Mouse (Mus musculus): ENCODE results near the gene Gm11060.

Gm11060 gene

DNA sequence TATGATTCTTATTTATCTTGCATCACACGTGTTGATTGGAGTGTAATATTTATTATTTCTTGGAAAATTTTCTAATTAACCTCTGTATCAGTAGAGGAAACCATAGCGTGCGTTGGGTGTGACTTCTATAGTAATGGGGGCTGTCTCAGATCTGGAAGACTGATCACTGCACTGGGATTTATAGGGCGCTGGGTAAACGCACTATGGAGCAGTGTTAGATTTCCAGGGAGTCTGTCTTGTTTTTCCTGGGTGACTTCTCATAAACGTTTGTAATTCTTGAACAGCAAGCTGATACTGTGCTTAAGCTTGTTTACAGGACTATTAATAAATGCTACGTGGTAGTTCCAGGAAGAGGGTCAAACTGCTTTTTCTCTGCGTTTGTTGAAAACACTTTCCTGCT is 25.9 kb downstream of the Gm11060 start:
- DNase-seq (ENCODE audit: extremely low spot score): no peak

DNA sequence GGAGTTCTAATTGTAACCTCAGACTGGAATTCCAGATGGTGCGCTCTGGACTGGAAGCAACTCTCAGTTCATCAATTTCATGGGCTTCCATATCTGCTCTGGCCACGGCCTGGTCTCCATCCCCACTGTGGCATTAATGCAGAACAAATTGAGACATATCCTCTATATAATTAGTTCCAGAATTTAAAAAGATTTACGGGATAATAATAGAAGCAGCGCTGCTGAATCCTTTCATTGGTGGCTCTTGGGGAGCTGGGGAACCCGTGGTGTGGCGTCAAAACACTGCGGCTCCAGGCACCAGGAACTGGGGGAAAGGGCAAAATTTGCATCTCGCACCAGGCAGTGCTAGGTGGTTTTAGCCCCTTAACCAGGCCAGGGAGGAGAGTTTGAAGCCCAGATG is 30.4 kb downstream of the Gm11060 start:
- DNase-seq (ENCODE audit: extremely low spot score): peak; percentile 49

DNA sequence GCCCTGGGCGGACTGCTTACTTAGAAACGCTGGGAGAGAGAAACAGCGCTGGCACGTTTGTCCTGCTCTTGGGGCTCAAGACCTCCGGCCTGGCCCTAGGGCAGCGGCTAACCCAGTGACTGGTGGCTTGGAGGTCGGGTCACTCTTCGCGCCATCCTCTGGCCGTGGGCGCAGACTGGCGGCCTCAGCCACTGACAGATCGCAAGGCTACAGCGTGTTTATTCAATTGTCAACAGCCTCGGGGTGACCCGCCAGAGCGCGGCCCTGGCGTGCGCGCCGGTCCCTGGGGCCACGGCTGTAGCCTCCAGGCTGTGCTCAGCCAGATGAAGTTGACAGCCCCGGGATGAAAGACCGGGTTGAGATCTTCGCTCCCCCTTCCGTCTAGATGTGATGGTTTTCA is 31.1 kb downstream of the Gm11060 start:
- DNase-seq (ENCODE audit: extremely low spot score): peak; percentile 74

DNA sequence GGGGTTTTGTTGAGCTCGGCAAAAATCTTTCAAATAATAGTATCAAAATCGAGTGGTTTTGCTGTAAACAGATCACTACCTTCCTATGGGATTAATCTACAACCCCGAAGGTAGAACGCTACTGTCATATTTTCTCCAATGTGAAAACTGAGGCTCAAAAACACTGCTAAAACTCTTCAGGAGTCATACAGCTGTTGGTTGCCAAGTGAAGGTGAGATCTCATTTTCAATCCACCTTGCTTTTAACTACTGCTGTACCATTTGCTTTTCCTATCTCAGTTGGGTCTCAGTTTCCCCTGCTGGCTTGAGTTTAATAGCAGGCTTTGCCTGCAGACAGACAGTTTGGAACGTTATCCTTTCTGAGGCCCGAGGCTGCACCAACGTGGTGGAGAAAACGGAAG is 31.6 kb downstream of the Gm11060 start:
- DNase-seq (ENCODE audit: extremely low spot score): no peak

DNA sequence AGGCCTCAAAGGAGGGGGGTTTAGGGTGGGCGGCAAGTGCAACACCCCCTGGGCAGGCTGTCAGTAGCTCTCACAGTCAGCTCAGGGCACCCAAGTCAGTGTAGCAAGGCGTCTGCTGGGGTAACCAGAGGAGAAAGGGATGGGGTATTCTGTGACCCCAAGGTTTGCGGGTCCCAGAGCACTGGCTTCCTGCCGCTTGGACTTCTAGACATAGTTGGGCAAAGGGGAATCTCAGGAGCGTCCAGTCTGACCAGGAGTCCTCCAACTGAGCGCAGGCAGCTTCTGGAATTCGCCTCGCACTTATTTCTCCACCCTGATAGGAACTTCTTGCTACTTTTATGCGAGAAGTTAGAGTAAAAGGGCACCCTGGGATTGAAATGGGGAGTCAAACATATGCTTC is 32.1 kb downstream of the Gm11060 start:
- peak; percentile 40 for DNase-seq (ENCODE audit: extremely low spot score)

DNA sequence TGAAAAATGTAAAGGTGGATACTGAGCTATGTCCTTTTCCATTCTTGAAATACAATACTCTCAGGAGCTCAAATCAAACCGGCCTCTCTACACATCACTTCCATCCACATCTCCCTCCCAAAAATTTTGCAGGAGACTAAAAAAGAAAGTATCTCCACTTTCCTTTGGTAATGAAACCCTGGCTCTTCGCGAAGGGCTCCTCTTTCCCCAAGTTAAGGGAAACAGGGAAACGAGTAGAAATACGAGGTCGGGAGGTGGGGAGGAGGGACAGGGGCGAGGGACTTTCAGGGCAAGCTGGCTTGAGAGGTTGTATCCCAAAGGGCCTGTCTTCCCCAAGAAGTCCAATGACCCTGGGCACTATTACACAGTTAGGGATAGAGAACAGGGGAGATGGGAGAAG is 32.6 kb downstream of the Gm11060 start:
- peak; percentile 31 for DNase-seq (ENCODE audit: extremely low spot score)

DNA sequence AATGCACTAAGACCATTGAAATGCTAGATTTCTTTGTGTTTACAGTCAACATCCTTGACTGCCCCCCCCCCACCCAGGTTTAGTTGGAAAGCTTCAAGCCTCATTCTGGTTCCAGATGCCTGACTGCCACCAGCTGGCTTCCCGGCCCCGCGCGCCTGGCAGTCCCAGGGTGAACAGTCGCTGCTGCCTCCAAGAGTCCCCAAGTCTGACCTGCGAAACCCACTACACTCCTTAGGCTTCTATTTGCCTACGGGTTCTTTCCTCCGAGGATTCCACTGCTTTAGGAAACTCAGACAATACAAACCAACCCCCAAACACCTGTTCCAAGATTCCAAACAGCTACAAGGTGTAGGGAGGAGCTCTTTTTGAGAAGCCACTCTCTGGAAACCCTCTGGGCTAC is 33.4 kb downstream of the Gm11060 start:
- peak; percentile 37 for DNase-seq (ENCODE audit: extremely low spot score)

DNA sequence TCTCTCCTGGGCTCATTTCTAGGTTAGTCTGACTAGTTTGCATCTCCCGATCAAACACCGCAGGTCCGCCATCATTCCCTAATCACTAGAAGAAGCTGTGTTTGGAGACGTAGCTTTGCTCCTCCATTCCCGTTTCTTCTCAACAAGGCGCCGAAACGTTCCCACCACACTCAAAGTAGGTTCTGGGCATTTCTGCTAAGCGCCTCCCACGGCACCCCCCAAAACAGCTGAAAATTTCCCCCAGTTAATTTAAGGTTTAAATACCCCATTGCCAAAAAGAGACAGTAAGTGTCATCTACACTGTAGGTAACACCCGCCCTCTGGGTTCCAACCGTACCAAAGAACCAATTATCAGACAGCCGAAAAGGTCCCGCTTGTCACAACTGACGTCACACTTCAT is 33.8 kb downstream of the Gm11060 start:
- DNase-seq (ENCODE audit: extremely low spot score): peak; percentile 18

DNA sequence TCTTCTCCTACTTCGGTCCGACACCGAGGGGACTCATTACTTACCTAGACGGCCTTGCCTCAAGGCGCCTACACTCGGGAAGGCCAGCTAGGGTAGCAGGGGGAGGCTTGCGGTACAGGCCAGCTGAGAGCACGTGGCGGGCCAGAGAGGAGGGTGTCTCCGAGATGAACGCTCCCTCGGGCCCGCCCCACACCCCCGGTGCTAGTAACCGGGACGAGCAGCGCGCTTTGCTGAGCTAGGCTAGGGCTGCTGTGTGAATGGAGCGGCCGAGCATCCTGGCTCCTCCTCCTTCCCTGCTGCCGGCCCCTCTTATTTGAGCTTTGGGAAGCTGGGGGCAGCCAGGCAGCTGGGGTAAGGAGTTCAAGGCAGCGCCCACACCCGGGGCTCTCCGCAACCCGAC is 34.5 kb downstream of the Gm11060 start, which contains the start of gene Wt1:
Gene Wt1, plus strand, starts transcription at position 251 of the 400 bp plus-strand sequence.
- DNase-seq (ENCODE audit: extremely low spot score): peak; percentile 75

DNA sequence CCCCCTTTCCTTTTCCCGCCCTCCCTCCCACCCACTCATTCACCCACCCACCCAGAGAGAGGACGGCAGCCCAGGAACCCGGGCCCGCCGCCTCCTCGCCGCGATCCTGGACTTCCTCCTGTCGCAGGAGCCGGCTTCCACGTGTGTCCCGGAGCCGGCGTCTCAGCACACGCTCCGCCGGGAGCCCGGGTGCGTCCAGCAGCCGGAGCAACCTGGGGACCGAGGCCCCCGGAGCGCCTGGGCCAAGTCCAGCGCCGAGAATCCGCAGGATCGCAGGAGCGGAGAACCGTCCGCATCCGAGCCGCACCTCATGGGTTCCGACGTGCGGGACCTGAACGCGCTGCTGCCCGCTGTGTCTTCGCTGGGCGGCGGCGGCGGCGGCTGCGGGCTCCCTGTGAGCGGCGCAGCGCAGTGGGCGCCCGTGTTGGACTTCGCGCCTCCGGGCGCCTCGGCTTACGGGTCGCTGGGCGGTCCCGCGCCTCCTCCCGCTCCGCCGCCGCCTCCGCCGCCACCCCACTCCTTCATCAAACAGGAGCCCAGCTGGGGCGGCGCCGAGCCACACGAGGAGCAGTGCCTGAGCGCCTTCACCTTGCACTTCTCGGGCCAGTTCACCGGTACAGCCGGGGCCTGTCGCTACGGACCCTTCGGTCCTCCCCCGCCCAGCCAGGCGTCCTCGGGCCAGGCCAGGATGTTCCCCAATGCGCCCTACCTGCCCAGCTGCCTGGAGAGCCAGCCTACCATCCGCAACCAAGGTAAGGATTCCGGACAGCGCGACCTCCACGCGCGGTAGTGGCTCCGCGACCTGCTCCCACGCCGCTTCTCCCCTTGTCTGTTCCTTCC is 35.1 kb downstream of the Gm11060 start:
- DNase-seq (ENCODE audit: extremely low spot score): peak; percentile 65

DNA sequence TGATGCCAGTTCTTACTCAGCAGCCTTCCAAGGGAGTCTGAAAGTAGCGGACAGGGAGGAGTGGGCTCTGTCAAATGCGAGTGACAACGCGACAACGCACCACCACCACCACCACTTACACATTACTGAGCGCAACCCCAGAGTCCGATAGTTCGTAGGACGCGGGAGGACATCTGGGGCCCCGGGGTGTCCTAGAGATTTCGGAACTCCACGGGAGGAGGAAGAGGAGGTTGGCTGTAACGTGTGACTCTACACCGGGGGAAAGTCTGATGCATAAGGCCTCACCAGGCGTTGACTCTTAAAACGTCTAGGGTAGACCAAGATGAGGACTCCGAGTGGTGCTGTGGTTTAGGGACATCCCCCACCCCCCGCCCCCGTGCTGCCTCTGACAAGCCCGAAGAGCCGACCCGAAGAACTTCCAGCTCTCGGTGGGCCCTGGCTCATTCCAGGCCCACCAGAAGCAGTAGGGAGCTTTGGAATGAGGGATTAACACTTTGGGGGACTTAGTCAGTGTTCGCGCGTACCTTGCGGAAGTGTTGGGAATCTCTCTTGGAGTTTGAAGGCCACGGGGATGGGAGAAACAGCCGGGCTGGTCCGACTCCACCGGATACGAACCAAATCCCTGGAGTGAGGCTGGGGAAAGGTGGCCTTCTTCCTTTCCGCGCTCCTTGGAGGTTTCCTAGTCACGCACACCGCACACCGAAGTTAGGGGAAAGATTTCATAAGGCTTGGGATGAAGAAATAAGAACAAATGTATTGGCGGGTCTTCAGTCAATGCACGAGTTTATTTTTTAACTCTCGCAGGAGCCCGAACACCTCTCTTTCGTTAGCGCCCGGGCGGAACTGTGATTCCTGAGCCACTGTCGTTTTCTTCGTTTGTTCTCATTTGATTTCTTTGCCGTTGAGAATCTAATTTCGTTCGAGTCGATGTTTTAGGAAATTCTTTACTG is 36.0 kb downstream of the Gm11060 start:
- DNase-seq (ENCODE audit: extremely low spot score): peak; percentile 65

DNA sequence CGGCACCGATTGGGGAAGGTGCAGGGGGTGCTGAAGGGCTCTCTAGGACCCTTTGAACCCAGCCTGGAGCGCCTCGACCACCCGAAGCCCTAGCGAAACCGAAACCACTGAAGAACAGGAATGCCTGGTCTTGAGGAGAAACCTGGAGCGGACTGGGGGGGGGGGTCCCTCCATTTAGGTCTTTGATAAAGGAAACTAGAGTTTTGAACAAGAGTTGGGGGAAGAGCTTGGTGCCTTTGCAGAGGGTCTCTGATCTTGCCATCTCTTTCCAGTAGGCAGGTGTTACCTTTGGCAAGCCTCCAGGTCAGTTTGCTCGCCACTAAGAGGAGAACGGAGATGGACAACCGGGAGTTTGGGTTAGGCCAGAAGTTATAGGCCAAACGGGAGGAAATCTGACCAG is 36.7 kb downstream of the Gm11060 start:
- DNase-seq (ENCODE audit: extremely low spot score): peak; percentile 38

DNA sequence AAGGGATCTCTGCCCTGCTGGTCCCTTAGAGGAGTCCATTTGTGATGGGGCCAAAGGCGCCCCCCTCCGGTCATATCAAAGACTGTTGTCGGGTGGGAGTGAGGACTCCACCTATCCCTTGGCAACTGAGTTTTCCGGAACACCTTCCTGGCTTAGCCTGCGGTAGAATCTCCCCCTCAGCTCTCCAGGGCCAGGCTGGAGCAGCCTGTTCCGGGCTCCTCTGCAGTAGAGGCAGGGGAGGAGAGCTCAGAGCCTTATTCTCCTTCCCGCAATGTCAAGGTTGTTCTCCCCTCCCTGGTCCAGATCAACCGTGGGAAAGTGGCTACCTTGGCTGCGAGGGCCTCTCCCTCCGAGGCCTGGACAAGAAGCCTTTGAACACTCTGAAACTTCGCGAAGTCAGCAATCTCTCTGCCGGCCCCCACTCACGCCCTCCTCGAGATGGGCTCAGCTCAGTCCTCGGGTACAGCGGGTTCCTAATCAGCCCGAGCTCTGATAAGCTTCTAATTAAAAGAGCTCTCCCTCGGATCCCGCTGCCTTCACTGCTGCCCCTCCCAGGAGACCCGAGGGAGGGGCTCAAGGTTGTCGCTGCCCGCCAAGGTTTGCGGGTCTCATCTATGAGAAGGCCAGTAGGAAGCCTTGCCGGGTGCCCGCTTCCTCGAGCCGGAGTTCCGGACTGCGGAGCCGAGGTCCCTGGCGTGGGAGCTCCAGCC is 38.7 kb downstream of the Gm11060 start:
- DNase-seq (ENCODE audit: extremely low spot score): peak; percentile 47

DNA sequence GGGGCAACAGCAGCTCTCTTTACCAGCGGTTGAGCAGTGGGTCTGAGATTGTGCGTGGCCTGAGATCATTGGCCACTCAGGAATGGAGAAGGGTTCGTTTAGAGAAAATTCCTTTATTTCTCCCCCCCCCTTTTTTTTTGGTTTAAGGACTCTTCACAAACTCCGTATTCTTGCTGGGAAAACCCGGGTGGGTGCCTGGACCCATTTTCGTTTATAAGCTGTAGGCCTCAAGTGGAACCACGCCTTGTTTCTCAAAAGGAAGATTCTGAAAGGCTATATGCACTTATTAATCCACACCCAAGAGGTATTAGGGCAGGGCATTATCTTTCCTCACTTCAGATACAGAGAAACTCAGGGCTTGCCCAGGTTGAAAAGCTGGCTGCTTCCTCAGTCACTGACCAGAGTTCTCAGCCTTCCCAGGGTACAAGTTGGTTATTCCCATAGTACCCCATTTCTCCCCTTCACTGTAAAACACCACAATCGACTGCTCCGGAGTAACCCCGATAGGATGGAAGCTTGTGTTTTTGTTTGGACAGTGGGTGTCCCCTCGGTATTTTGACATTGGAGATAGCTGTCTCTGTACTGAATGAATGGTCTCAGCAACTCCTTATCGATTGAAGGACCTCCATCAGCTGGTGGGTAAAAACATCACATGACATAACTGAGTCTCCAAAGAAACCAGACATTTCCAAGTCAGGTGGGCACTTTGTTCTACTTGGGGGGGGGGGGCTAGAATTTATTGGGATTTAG is 39.4 kb downstream of the Gm11060 start:
- DNase-seq (ENCODE audit: extremely low spot score): peak; percentile 37

DNA sequence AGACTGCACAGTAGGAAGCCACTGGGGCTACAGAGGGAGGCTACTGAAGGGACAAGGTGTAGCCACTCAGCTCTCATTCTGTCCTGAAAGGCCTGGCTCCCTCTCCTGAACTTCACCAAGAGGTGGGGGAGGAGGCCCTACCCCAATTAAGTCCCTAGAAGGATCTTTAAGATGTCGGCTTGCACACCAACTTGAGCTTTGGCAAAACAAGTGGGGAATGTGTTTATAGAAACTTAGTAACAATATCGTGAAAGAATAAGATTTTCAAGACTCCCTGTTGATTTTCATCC is 39.9 kb downstream of the Gm11060 start:
- peak; percentile 19 for DNase-seq (ENCODE audit: extremely low spot score)

DNA sequence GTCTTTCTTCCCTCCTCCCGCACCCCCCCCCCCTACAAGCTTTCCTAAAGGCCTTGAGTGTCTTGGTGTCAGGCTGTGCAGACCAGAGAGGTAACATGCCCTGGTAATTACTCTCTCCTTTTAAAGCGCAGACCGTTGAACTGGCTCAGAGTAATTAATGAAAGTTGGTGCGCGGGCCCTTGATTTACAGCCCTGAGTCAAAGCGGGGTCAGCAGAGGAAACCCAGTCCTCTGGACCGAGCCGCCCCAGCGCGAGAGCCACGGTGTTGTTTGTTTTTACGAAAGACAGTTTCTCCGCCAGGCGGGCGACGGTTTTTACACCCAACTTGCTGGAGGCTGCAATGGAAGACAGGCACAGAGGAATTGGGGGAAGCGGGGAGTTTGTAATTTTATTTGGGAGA is 40.5 kb downstream of the Gm11060 start:
- DNase-seq (ENCODE audit: extremely low spot score): peak; percentile 61

DNA sequence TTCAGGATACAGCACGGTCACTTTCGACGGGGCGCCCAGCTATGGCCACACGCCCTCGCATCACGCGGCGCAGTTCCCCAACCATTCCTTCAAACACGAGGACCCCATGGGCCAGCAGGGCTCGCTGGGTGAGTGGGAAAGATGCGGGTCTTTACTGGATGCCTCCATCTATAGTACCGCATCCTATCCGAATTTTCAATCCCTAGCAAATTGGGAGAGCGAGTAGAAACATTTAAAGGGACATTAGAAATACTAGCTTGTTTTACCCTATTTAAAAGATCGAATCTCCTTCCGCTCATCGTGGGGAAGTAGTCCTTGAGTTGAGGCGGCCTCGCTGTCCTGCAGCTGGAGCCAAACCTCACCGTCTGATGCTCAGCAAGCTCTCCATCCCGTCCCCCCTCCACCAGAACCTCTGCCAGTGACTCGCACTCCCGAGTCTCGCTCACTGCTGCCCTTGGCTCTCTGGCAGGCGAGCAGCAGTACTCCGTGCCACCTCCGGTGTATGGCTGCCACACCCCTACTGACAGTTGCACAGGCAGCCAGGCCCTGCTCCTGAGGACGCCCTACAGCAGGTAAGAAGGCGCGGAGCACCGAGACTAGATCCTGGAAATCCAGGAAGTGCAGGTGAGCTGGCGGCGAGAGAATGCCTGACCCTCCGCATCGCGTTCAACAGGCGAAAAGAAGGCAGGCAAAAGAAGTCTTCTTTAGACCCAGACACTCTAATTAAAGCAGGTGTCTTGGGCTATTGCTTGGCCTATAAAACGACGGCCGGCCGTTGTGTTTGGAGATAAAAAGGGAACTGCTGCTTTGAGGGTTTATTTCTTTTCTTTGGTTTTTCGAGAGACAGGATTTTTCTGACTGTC is 41.3 kb downstream of the Gm11060 start:
- DNase-seq (ENCODE audit: extremely low spot score): peak; percentile 41

DNA sequence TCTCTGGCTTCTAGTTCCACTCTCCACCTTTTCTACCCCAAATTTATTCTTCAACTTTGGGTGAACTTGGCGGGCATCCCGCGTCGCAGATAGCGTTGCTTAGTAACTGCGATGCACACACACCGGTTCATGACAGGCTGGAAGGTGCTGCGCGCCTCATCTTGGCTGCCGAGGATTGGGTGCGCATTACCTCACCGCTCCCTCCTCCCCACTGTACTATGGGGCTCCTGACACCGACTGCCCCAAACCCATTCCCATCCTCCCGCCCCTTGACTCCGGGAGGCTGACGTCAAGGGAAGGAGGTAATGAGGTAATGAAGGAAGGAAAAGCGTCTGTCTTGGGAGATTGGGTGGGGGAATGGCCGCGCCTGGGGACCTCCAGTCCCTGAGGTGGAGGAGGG is 42.5 kb downstream of the Gm11060 start:
- DNase-seq (ENCODE audit: extremely low spot score): peak; percentile 38

DNA sequence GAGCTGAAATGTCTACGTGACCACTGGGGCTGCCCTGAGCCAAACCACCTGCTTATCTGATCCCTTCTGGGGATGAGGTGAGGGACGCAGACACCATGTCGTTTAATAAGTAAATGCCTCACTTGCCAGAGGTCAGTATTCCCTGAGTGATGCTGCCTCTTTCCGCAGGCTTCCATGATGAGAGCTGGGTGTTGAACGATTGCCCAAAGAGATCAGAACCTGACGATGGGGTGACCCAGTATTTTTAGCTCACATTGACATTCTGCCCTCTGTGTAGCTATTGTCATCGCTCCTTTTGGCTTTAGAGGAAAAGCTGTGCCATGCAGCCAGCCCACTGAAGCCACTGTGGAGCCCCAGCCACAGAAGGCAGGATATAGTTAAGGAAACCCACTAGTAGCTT is 47.7 kb downstream of the Gm11060 start:
- no peak for DNase-seq (ENCODE audit: extremely low spot score)

DNA sequence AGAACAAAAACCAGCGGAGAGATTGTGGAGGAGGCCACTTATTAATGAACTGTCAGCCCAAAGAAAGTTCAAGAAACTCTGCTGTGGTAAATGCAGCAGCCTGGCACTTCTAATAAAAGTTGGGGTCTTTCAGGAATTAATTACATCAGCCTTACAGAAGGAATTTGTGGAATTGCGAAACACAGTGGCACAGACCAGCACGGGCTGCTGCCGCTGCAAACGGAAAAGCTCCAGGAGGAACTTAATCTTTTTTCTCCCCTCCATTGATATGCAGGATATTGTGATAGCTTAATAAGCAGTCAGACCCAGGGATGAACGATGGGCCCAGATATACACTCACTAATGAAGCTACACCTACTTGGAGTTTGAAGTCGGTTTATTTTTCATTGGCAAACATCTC is 49.6 kb downstream of the Gm11060 start:
- no peak for DNase-seq (ENCODE audit: extremely low spot score)

Data from embryo, embryonic 9.5 days (tissue).